Mouse (Mus musculus) lung, adult 2 months (tissue): Measurements from ENCODE around the gene Fam210b. TPM values are rescaled to one million over a fixed set of nuclear protein-coding genes. Genes with fewer than 3 reads are reported as not detected.
A peak's percentile ranks its signal among the peaks of the same experiment; 100 is the strongest.

Experiments
- DNase-seq: peaks from one replicate; pipeline ENCODE4 v3.0.0; 2022
- H3K4me1 ChIP-seq: fragments of 200-500 bp; 2 replicates; pipeline ENCODE4 v1.6.1; 2011; ENCODE audit warnings: low read length; ENCODE audit not compliant: control insufficient read depth, insufficient read depth
- H3K4me3 ChIP-seq: fragments of 200-500 bp; replicated peaks from 2 replicates; pipeline ENCODE3; 2011; ENCODE audit warnings: low read depth, mild to moderate bottlenecking, control low read depth, low read length; ENCODE audit errors: extremely low read depth
- CTCF ChIP-seq: fragments of 200-500 bp; IDR thresholded peaks from 2 replicates; pipeline ENCODE4 v1.5.1; 2011; ENCODE audit warnings: mild to moderate bottlenecking, low read length, control low read depth; ENCODE audit not compliant: insufficient read depth
- POLR2A ChIP-seq: fragments of 200-500 bp; IDR thresholded peaks from 2 replicates; pipeline ENCODE4 v1.6.1; 2011; ENCODE audit warnings: low read depth, mild to moderate bottlenecking, control low read depth, low read length, borderline replicate concordance; ENCODE audit errors: extremely low read depth
- WGBS: fragments of 180-500 bp; shearing (Covaris S2); methylation state at CpG from one replicate; pipeline ENCODE4 v1.1.7; 2018; 5-methylcytosine and 5-hydroxymethylcytosine counted together
- polyA plus RNA-seq: library from polyadenylated mRNA; depleted of rRNA; stranded (reverse); fragments of >200 nt; gene quantifications from 2 replicates; pipeline ENCODE4 v1.2.3, GENCODE M21; 2012

The Fam210b gene
- polyA plus RNA-seq, 1 experiment: 25.4 TPM

- DNase-seq: peak; percentile 32
- WGBS: 6% methylated on average over 13 of the region's 13 CpGs
These were observed 16.2 kb upstream of the Fam210b start for GRCm38 (mm10) chr2:172329179-172329578.

GRCm38 (mm10) chr2:172338206-172338942 lies 7.0 kb upstream of the Fam210b start:
- Histone ChIP-seq H3K4me3 (no peak overlapping the region), H3K4me1 (no peaks in the 10 kb centered on the region)
- no peak for DNase-seq
- no peak for TF ChIP-seq CTCF
- no peak for TF ChIP-seq POLR2A
- 71% methylated on average over 19 of the region's 19 CpGs for WGBS

More at GRCm38 (mm10) chr2:172329179-172329578, 16.2 kb upstream of the Fam210b start:
- TF ChIP-seq CTCF: peak; percentile 61
- no peak for TF ChIP-seq POLR2A
- Histone ChIP-seq H3K4me1 (no peaks in the 10 kb centered on the region), H3K4me3 (no peak overlapping the region)

- Histone ChIP-seq H3K4me1 (no peaks in the 10 kb centered on the region; the same call in 1 of the 2 replicates), H3K4me3 (no peak overlapping the region)
- TF ChIP-seq POLR2A (no peak), CTCF (no peak)
- DNase-seq: no peak
- WGBS: 47% methylated on average over 3 of the region's 3 CpGs
These were observed 4.4 kb upstream of the Fam210b start for GRCm38 (mm10) chr2:172340936-172341335.

GRCm38 (mm10) chr2:172341606-172342005 lies 3.8 kb upstream of the Fam210b start:
- WGBS: 59% methylated on average over 5 of the region's 5 CpGs
- Histone ChIP-seq H3K4me3 (no peak overlapping the region), H3K4me1 (no peaks in the 10 kb centered on the region; the same call in 1 of the 2 replicates)
- no peak for TF ChIP-seq POLR2A
- TF ChIP-seq CTCF: no peak
- DNase-seq: no peak

GRCm38 (mm10) chr2:172343751-172344150 lies 1.6 kb upstream of the Fam210b start:
- H3K4me3 ChIP-seq: no peak overlapping the region
- TF ChIP-seq POLR2A (no peak), CTCF (no peak)
- 78% methylated on average over 7 of the region's 7 CpGs for WGBS
- DNase-seq: no peak
- peaks cover 5% of the 10 kb centered on the region for H3K4me1 ChIP-seq

- no peak for DNase-seq
- TF ChIP-seq POLR2A: no peak
- TF ChIP-seq CTCF: no peak
- Histone ChIP-seq H3K4me3 (no peak overlapping the region), H3K4me1 (peaks cover 9% of the 10 kb centered on the region)
- 27% methylated on average over 5 of the region's 5 CpGs for WGBS
These were observed 696 bp upstream of the Fam210b start for GRCm38 (mm10) chr2:172344669-172345068.

GRCm38 (mm10) chr2:172346034-172346929 lies 917 bp downstream of the Fam210b start:
- peak overlapping the region; percentile 66 for H3K4me3 ChIP-seq
- WGBS: 9% methylated on average over 31 of the region's 31 CpGs
- TF ChIP-seq POLR2A (no peak), CTCF (no peak)
- peaks cover 11% of the 10 kb centered on the region for H3K4me1 ChIP-seq
- DNase-seq: peak; percentile 39

- TF ChIP-seq CTCF (no peak), POLR2A (no peak)
- Histone ChIP-seq H3K4me1 (peaks cover 11% of the 10 kb centered on the region), H3K4me3 (no peak overlapping the region)
- DNase-seq: no peak
- WGBS: 66% methylated on average over 8 of the region's 8 CpGs
These were observed 1.7 kb downstream of the Fam210b start for GRCm38 (mm10) chr2:172346933-172347611.
